8 mouse cellular contexts compared by ENCODE assay signal in genomic region chr19:44835931-44836861, GRCm38 (mm10).
DNase-seq lines count a peak whose midpoint lies in the region; ATAC-seq and TF ChIP-seq lines count a peak whose summit lies in the region.

No protein-coding gene starts in this region.

- peak; percentile 58 for ATAC-seq in forebrain, embryonic 12.5 days (ENCODE audit: low FRiP score)
- no peak for ATAC-seq in intestine, postnatal 0 days
- peak; percentile 19; the same call in 1 of the 2 replicates for ATAC-seq in neural tube, embryonic 12.5 days (ENCODE audit: low FRiP score, low read depth)

- WGBS in forebrain, embryonic 12.5 days = under 1% methylated on average over 71 of the region's 71 CpGs
- under 1% methylated on average over 67 of the region's 71 CpGs for WGBS in intestine, postnatal 0 days
- under 1% methylated on average over 69 of the region's 71 CpGs for WGBS in neural tube, embryonic 12.5 days

- H3K36me3 ChIP-seq in forebrain, embryonic 12.5 days (replicated peaks) = no peaks in the 10 kb centered on the region
- no peaks in the 10 kb centered on the region for H3K36me3 ChIP-seq in intestine, postnatal 0 days (ENCODE audit: control insufficient read depth, insufficient read depth)
- no peaks in the 10 kb centered on the region for H3K36me3 ChIP-seq in neural tube, embryonic 12.5 days

- peak; percentile 11 for DNase-seq in cerebellum, adult 9-11 months
- no peak for DNase-seq in cerebellum, adult 11 months
- peak; percentile 78 for DNase-seq in ES-CJ7 (ENCODE audit: low read depth, low spot score)
- DNase-seq in frontal cortex, adult 2 months (ENCODE audit: extremely low spot score in 1 of 2, low spot score in 1 of 2) = no peak
- no peak for DNase-seq in right cerebral cortex, postnatal 36 days (ENCODE audit: low spot score in 2 of 2)

- peaks cover 31% of the 10 kb centered on the region for H3K4me1 ChIP-seq in forebrain, embryonic 12.5 days
- 0 out of 2 replicates have a peak, but pooled peaks cover 5% of the 10 kb centered on the region for H3K4me1 ChIP-seq in intestine, postnatal 0 days (replicated peaks; ENCODE audit: control insufficient read depth, insufficient read depth, low read length)
- peaks cover 31% of the 10 kb centered on the region for H3K4me1 ChIP-seq in neural tube, embryonic 12.5 days

- no peak for TF ChIP-seq CTCF in intestine, postnatal 0 days (IDR thresholded peaks at IDR 0.05; ENCODE audit: low read depth)

- H3K9ac ChIP-seq in forebrain, embryonic 12.5 days = peak overlapping the region; percentile 55
- H3K9ac ChIP-seq in intestine, postnatal 0 days (ENCODE audit: low read depth, low read length) = no peak overlapping the region
- H3K9ac ChIP-seq in neural tube, embryonic 12.5 days = peak overlapping the region; percentile 18; the same call in 1 of the 2 replicates

- peaks cover 88% of the 10 kb centered on the region for H3K27me3 ChIP-seq in forebrain, embryonic 12.5 days
- H3K27me3 ChIP-seq in intestine, postnatal 0 days (replicated peaks; ENCODE audit: control insufficient read depth, insufficient read depth, low read length) = peaks cover 77% of the 10 kb centered on the region
- H3K27me3 ChIP-seq in neural tube, embryonic 12.5 days (replicated peaks) = peaks cover 84% of the 10 kb centered on the region

- no peak overlapping the region for H3K27ac ChIP-seq in forebrain, embryonic 12.5 days
- H3K27ac ChIP-seq in intestine, postnatal 0 days (ENCODE audit: low read depth, low read length) = no peak overlapping the region
- no peak overlapping the region for H3K27ac ChIP-seq in neural tube, embryonic 12.5 days

- no peaks in the 10 kb centered on the region for H3K9me3 ChIP-seq in forebrain, embryonic 12.5 days
- no peaks in the 10 kb centered on the region for H3K9me3 ChIP-seq in intestine, postnatal 0 days (ENCODE audit: control insufficient read depth)
- H3K9me3 ChIP-seq in neural tube, embryonic 12.5 days = no peaks in the 10 kb centered on the region

- H3K4me2 ChIP-seq in forebrain, embryonic 12.5 days = peak overlapping the region; percentile 83
- peak overlapping the region; percentile 70 for H3K4me2 ChIP-seq in intestine, postnatal 0 days (replicated peaks; ENCODE audit: low read depth)
- H3K4me2 ChIP-seq in neural tube, embryonic 12.5 days (replicated peaks) = peak overlapping the region; percentile 72

- H3K4me3 ChIP-seq in forebrain, embryonic 12.5 days (replicated peaks) = peak overlapping the region; percentile 49
- H3K4me3 ChIP-seq in intestine, postnatal 0 days (ENCODE audit: low read depth, low read length) = peak overlapping the region; percentile 45
- H3K4me3 ChIP-seq in neural tube, embryonic 12.5 days = peak overlapping the region; percentile 39

Comparison
In these comparisons a context has a peak if more than half of its experiments do, and no peak if none do; other contexts are left out.
1. DNase-seq: peak in cerebellum, adult 9-11 months (single experiment) and ES-CJ7 (single experiment); none in cerebellum, adult 11 months (single experiment), frontal cortex, adult 2 months (0 of 2) and right cerebral cortex, postnatal 36 days (0 of 2).
2. Peak in every context shown above with its lines, with median percentiles within 50 percentile points of each other: H3K4me2 ChIP-seq and H3K4me3 ChIP-seq.